Mouse (Mus musculus): ENCODE results near the gene Bpifb6.
A peak's percentile ranks its signal among the peaks of the same experiment; 100 is the strongest.

Gene Bpifb6

DNA sequence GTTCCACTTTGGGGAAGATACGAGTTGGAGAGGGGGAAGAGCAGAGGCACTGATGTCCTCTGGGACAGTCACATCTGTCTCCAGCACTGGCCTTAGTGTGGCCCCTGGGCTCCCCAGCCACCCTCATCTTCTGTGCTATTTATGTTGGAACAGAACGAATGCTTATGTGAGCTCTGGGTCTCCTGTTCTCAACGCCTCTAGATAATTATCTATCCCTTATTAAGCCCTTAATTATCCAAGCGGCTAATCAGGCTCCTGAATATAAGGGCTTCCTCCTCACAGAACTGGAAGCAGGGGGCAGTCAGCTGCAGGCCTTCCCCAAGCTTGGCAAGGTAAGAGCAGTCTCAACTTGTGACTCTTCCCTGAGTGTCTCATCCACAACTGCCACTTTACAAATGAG, at the start of gene Bpifb6:
Bpifb6 (plus strand) TSS at position 301 of the 400 bp plus-strand sequence.
- DNase-seq = no peak

- DNase-seq = peak; percentile 58
Measured at GRCm38 (mm10) chr2:153851030-153851360, 49.2 kb upstream of the Bpifb6 start.

- DNase-seq = no peak
Measured at GRCm38 (mm10) chr2:153853544-153853943, 46.6 kb upstream of the Bpifb6 start.

DNA sequence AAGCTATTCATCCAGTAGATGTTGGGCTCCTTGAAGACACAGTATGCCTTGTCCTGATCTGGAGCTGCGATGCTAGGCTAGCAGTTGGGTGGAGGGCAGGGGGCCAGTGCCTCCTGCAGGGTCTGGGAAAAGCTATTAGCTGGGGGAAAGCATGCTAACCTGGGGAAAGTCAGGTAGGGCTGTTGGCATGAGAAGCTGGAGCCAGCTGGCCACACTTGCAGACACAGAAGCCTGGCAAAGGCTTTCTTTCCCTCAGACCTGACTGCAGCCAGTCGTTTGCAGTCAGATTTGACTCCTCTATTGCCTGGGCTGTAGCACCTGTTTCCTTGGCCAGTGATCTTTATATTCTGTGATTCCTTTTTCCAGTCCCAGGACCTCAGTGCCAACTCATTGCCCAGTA, 40.6 kb upstream of the Bpifb6 start:
- DNase-seq = no peak

- no peak for DNase-seq
Measured at GRCm38 (mm10) chr2:153860315-153860714, 39.9 kb upstream of the Bpifb6 start.

DNA sequence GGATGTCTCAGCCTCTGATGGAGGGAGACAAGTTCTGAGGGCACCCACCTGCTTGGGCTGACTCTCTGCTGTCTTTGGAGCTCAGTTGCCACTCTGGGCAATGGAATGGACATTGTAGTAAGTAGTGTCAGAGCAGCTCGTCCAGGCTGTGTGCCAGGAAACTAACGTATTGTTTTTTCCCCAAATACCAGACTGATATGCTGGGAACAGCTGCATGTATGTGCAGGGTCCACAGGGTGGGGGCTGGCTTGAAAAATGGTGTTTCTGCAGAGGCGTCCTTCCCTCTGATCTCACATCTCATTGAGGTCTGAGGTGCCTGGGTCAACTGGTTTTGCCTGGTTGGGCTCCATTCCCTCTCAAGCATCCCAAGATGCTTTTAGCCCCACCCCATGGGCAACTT, 39.5 kb upstream of the Bpifb6 start:
- DNase-seq = no peak

- DNase-seq = no peak
Measured at GRCm38 (mm10) chr2:153861960-153862359, 38.2 kb upstream of the Bpifb6 start.

GRCm38 (mm10) chr2:153870984-153871383, 29.2 kb upstream of the Bpifb6 start, which contains the start of gene Sun5:
Gene Sun5, minus strand, starts transcription at chr2:153871084.
- no peak for DNase-seq

GRCm38 (mm10) chr2:153874745-153875144, 25.4 kb upstream of the Bpifb6 start, which contains the start of gene Bpifb2:
Gene Bpifb2, plus strand, starts transcription at chr2:153875045.
- DNase-seq = no peak

DNA sequence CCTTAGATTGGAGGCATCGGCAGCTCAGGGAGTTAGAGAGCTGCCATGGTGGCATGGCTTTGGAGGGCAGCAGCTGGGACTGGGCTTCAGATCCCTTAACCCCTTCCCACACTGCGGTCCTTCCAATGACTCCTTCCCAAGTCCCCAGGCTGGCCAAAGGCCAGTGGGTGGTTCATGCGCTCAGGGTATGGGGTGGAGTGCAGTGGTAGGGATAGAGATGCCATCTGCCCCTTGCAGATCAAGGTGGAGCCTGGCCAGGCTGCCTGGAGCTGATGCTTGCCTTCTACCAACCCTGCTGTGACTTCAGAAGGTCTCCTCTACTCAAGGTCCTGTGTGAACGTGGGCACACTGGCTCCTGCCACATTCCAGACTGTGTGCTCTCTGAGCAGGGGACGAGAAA, 1.1 kb upstream of the Bpifb6 start:
- no peak for DNase-seq

DNA sequence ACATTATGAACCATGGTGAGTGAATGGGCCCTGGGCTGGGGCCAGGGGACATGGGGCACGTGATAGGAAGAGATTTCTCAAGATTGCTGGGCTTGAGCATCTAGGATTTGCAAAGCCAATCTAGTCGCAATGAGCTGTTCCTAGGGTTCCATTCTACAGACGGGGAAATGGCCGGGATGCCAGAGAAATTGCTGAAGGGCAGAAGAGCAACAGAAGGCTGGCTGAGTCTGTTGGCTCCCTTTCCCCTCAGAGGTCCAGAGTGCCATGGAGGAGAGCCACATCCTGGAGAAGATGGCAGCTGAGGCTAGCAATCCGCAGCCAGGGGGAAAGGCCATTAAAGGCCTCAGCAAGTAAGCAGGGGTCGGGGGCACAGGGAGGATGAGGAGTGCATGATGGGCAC, 2.5 kb downstream of the Bpifb6 start:
- DNase-seq = no peak

DNA sequence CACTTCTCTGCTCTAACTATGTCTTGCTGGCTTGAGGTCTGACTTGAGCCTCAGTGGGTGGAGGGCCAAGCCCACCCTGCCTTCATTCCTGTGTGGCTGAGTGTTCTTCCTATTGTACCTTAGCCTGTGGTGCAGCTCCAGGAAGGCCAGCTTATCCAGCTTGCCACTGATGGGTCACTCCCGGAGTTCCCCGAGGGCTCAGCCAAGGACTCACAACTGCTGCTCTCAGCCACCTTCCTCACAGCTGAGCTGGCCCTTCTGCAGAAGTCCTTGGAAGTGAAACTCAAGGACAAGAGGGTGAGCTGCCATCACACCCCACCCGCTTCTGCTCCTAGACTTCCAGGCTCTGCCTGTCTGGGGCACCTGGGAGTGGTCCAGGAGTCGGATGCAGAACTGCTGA, 6.4 kb downstream of the Bpifb6 start:
- no peak for DNase-seq

DNA sequence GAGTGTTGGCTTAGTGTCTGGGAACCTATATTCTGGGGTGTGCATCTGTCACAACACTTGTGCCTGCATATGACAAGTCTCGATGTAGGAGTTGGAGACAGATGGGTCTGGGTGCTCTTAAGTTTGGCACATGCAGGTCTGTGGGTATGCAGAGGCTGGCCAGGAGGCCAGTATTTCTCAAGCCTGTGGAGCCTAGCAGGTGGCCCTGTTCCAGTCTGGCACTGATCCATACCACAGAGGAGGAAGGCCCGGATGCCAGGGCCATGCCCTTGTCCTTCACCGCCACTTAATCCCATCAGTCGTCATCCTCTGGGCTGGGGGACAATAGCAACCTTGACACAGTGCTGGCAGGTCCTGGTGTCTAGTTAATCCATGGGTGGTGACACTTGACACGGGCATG, 14.0 kb downstream of the Bpifb6 start:
- DNase-seq = peak; percentile 23

GRCm38 (mm10) chr2:153917930-153918329, 17.7 kb downstream of the Bpifb6 start, which contains the start of gene Bpifb3:
Gene Bpifb3, plus strand, starts transcription at chr2:153918230.
- DNase-seq = no peak

DNA sequence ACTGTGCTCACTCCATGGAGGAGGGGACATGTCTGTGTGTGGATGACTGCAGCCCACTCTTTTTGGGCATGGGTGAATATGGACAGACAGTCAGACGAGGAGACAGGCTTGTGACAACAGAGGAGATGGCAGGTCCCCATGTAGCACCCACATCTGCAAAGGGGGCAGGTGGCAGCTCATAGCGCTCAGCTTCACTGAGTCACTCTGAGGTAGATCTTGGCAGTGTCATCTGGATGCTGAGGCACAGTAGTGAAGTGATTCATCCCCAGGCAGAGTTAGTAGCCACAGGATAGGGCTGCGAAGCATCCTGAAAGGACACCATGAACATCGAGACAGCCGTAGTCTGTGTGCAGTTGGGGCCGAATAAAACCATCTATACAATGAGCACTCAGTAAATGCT, 21.1 kb downstream of the Bpifb6 start:
- DNase-seq = no peak

GRCm38 (mm10) chr2:153929871-153930413, 29.8 kb downstream of the Bpifb6 start:
- DNase-seq = peak; percentile 61

GRCm38 (mm10) chr2:153931125-153931524, 30.9 kb downstream of the Bpifb6 start:
- no peak for DNase-seq

GRCm38 (mm10) chr2:153933311-153933710, 33.1 kb downstream of the Bpifb6 start:
- DNase-seq = no peak

- no peak for DNase-seq
Measured at GRCm38 (mm10) chr2:153935348-153935747, 35.2 kb downstream of the Bpifb6 start.

DNA sequence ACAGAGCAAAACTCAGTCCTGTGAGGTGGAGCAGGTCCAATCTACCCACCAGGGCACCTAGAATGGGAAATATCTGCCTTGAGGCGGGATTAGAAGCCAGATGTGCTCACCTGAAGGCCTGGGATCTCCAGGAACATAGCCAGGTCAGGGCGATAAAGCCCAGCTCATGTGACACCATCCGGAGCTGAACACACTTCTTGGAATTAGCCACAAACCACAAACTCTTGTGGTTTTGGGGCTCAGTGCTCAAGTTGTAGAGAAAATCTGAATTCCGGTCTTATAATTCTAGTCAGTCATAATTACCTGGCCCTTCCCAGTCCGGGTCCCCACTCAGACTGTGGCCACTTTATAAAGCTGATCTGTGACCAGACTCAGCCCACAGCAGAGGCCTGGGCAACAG, 37.7 kb downstream of the Bpifb6 start, which contains the start of gene Bpifb4:
Bpifb4 (plus strand) TSS at position 370 of the 400 bp plus-strand sequence.
- DNase-seq = no peak

DNA sequence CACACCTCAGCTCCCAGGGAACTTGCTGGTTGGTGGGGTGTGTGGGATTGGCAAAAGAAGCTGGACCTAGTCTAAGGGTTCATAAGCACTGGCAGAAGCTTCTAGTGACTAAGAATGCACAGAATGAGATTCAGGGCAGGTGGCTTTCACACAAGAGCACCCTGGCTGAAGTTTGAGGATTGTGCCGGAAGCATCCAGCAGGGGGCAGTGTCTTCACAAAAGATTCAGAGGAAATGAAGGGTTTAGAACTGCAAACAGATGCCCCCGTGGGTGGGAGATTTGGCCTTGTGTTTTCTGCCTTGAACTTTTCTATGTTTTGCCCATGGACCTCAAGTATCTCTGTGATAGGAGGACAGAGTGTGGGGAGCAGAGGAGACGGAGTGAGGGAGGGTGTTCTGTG, 43.3 kb downstream of the Bpifb6 start:
- peak; percentile 58 for DNase-seq

GRCm38 (mm10) chr2:153944567-153944966, 44.4 kb downstream of the Bpifb6 start:
- DNase-seq = no peak

DNA sequence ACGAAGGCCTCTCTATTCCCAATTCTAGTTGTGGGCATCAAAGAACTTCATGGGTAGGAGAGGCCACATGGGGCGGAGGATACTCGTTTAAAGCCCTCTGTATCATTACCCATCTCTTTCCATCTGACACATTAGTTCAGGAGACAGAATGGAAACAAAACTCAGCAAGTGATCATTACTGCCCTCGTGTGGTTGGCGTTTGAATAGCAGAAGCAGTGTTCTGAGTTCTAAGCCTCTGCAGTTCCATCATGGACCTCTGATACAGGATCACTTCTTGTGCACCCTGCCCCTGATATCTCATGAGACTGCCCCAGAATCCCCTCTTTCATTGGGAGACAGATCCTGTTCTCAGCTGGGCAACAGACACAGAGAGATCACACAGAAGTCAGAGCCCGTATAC, 52.7 kb downstream of the Bpifb6 start:
- peak; percentile 80 for DNase-seq

DNA sequence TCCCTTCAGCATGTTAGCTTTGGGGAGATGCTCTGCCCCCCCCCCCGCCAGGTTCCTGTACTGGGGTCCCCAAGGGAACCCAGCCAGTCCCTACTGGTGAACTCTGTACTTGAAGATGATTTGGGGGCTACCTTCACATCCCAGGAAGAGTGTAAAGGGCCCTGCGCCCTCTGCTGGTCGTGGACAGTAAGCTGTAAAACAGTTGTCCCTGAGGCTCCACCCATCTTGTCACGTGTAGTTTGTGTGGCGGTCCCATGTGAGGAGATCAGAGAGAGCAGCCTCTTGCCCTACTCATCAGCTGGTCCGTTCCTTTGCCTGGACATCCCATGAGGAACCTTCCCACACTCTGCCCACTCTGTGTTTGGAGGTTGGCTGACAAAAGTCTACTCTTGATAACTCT, 53.6 kb downstream of the Bpifb6 start:
- DNase-seq = peak; percentile 53
